Mouse (Mus musculus) T-helper 2 cell (primary cell): Measurements from ENCODE around the gene Snap47.
"Not testable (repeated sequence)": the region's sequence is repeated elsewhere in the genome, so short reads cannot be mapped to it uniquely, and the experiment has no call there.

Experiments used
- in situ Hi-C: fragments of 300-600 bp; cut with MboI, MseI; formaldehyde crosslinking; loops from one replicate; pipeline ENCODE4 v1.15.1; 2025; ENCODE audit warnings: high pct_unique_total_duplicates

The Snap47 gene

DNA sequence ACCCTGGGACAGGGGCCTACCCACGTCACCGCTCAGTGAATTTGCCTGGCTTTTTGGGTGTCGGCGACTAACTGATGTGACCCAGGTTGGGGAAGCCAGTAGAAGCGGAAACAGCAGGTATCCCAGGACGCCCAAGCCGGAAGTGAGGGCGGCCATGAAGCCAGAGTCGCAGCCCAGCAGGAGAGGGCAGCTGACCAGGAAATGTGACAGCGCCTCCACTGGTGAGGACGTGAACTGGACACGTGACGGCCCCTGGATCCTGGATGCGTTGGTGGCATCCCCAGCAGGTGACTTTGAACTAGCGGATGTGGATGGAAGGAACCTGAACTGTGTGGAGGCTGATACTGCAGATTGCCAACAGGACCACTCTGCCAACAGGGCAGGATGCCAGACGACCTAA is 75.5 kb downstream of the Snap47 start, which contains the start of gene Prss38:
Prss38 (minus strand) TSS at position 183 of the 400 bp plus-strand sequence.
- in situ Hi-C loops: no loop called here

GRCm38 (mm10) chr11:59369848-59370247 is 81.1 kb downstream of the Snap47 start:
- in situ Hi-C loops: no loop called here

GRCm38 (mm10) chr11:59367955-59368354 is 83.0 kb downstream of the Snap47 start:
- in situ Hi-C loops: not testable (repeated sequence)

DNA sequence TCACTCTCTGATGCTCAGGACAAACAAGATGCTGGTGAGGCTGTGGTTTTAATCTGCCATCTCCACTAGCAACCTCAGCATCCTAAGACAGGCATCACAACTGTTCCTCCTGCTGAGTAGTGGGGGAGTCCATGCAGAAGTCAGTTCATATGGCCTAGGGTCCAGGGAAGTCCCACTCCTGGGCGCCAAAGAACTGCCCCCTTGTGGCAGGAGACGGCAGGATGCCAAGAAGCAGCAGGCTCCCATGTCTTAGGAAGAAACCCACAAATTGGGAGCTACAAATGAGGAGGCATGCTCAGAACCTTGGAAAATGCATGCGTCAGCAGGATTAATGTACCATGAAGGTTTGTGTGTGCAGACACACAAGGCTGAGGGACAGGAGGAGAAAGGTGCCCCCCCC is 84.4 kb downstream of the Snap47 start:
- in situ Hi-C loops: no loop called here

- in situ Hi-C loops: no loop called here
Observed at GRCm38 (mm10) chr11:59366031-59366430, 85.0 kb downstream of the Snap47 start.

DNA sequence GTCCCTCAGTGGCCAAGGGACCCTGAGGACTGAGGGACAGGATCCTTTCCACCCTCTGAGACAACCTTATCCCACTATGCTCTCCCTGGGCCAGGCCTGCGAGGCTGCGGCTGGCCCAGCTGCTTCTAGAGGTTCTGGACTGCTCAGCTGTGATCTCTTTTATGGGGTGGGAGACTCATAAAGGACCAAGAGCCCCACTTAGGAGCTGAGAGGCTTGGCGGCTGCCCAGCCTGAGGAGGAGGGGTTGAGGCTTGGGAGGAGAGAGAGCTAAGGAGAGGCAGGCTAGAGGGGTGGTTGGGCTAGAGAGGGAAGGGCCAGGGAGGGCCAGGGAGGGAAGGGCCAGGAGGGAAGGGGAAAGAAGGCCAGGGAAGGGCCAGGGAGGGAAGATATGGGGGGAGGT is 86.6 kb downstream of the Snap47 start:
- in situ Hi-C loops: no loop called here

DNA sequence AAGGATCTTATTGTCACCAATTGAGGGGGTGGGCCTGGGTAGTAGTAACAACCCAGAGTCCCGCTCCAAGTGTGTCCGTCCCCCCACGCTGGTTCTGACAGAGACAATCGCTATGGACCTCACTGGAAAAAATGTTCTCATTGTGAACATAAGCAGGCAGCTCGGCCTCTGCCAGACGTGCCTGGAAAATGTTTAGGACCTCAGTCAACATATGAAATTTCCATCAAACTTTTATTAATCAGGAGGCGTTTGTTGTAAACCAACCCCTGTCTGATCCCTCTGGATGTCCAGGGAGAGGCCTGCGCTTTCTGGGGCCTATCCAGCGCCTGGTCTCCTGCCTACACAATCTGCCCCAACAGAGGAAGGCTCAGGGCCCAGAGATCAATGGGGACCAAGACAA is 87.0 kb downstream of the Snap47 start:
- in situ Hi-C loops: no loop called here

DNA sequence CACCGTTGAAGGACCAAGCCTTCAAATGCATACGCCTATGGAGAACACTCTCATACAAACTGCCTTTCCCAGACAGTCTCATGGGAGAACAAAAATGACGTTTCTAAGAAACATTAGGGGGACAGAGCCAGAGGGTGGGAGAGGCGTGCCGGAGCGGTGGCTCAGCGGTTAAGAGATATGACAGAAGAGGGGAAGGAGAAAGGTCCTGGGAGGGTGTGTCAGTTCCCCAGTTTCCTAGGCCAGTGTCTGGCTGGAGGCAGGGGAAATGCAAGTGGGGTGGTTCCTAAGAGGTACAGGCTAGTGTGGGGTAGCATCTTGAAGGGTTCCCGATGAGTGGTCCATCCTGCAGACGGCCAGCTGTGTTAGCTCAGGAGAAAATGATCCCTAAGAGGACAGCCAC is 89.7 kb downstream of the Snap47 start:
- in situ Hi-C loops: no loop called here
